Mouse (Mus musculus) adipocyte (in vitro differentiated cells): Measurements from ENCODE around the gene Vezf1.
A peak's percentile ranks its signal among the peaks of the same experiment; 100 is the strongest.
"Not testable (repeated sequence)": the region's sequence is repeated elsewhere in the genome, so short reads cannot be mapped to it uniquely, and the experiment has no call there.

ENCODE experiments used
- DNase-seq: peaks from one replicate; pipeline ENCODE4 v3.0.0-alpha.2; 2016; ENCODE audit warnings: low spot score

Vezf1 gene

GRCm38 (mm10) chr11:88067586-88068410 is at the start of gene Vezf1:
Vezf1 (plus strand) TSS chr11:88068279.
- DNase-seq, result peak; percentile 64

- DNase-seq, result peak; percentile 85
These were observed 44.1 kb upstream of the Vezf1 start for GRCm38 (mm10) chr11:88023933-88024332.

GRCm38 (mm10) chr11:88027391-88028035 is 40.6 kb upstream of the Vezf1 start:
- DNase-seq, result peak; percentile 58

- DNase-seq, result no peak
These were observed 39.8 kb upstream of the Vezf1 start for GRCm38 (mm10) chr11:88028193-88028684.

GRCm38 (mm10) chr11:88030219-88030618 is 37.9 kb upstream of the Vezf1 start:
- DNase-seq, result peak; percentile 57

- DNase-seq, result peak; percentile 87
These were observed 37.2 kb upstream of the Vezf1 start for GRCm38 (mm10) chr11:88030836-88031235.

GRCm38 (mm10) chr11:88031753-88032152 is 36.3 kb upstream of the Vezf1 start:
- DNase-seq, result no peak

- DNase-seq, result no peak
These were observed 32.1 kb upstream of the Vezf1 start for GRCm38 (mm10) chr11:88035970-88036369.

GRCm38 (mm10) chr11:88036761-88037251 is 31.3 kb upstream of the Vezf1 start:
- no peak for DNase-seq

- DNase-seq, result no peak
These were observed 30.7 kb upstream of the Vezf1 start for GRCm38 (mm10) chr11:88037386-88037785.

- no peak for DNase-seq
These were observed 29.0 kb upstream of the Vezf1 start for GRCm38 (mm10) chr11:88039066-88039465.

GRCm38 (mm10) chr11:88044314-88044713 is 23.8 kb upstream of the Vezf1 start:
- DNase-seq, result no peak

GRCm38 (mm10) chr11:88045159-88045558 is 22.9 kb upstream of the Vezf1 start:
- not testable (repeated sequence) for DNase-seq

- no peak for DNase-seq
These were observed 22.2 kb upstream of the Vezf1 start for GRCm38 (mm10) chr11:88045878-88046277.

GRCm38 (mm10) chr11:88046323-88046937 is 21.6 kb upstream of the Vezf1 start:
- no peak for DNase-seq

GRCm38 (mm10) chr11:88046944-88047794 is 20.9 kb upstream of the Vezf1 start, which contains the start of gene Srsf1:
Srsf1 (plus strand) TSS chr11:88047373.
- peak; percentile 99 for DNase-seq

GRCm38 (mm10) chr11:88047871-88048531 is 20.1 kb upstream of the Vezf1 start:
- DNase-seq, result peak; percentile 63

- peak; percentile 53 for DNase-seq
These were observed 19.0 kb upstream of the Vezf1 start for GRCm38 (mm10) chr11:88048961-88049670.

- DNase-seq, result no peak
These were observed 18.3 kb upstream of the Vezf1 start for GRCm38 (mm10) chr11:88049732-88050131.

GRCm38 (mm10) chr11:88052638-88053037 is 15.4 kb upstream of the Vezf1 start:
- DNase-seq, result no peak
